ENCODE assay signal across 12 mouse cellular contexts in the genomic region with DNA sequence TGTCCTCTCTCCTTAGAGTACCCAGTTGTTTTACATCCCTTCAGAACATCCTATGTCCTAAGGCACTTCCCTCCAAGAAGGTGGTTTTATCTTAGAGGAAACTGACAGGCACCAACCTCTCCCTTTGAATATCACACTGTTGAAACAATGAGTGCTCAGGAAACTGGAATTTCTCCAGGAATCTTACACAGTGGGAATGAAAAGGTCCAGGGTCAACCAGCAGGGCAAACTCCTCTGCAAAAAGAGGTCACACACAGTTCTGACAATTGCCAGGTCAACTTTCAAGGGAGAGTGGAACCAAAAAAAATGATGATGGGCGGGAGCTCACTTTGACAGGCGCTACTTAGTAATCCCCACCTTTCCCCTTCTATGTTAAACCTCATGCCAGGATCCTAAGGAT.
"Had no signal": no experiment of that assay in that cellular context is flagged by ENCODE, and none has a peak within 500 bp of the region (broad histone marks: within the 10 kb centered on the region; RNA-seq: fewer than 3 reads in every experiment).

No protein-coding gene starts in this region.

- H3K4me1 ChIP-seq: limb, embryonic 15.5 days; midbrain, embryonic 13.5 days; neural tube, embryonic 15.5 days had no signal

- H3K27ac ChIP-seq: limb, embryonic 15.5 days; liver, embryonic 14.5 days; midbrain, embryonic 13.5 days; neural tube, embryonic 15.5 days had no signal

- H3K27me3 ChIP-seq: limb, embryonic 15.5 days; midbrain, embryonic 13.5 days; neural tube, embryonic 15.5 days had no signal

- H3K4me3 ChIP-seq: limb, embryonic 15.5 days; midbrain, embryonic 13.5 days; myocyte; neural tube, embryonic 15.5 days had no signal

- DNase-seq: layer of hippocampus, adult 9-11 months; layer of hippocampus, postnatal 36 days; lung, adult 18-20 months; right cerebral cortex, adult 18-20 months; right cerebral cortex, postnatal 25 days; thymus, postnatal 36 days had no signal

- H3K36me3 ChIP-seq: limb, embryonic 15.5 days; midbrain, embryonic 13.5 days; neural tube, embryonic 15.5 days had no signal

- H3K9ac ChIP-seq: limb, embryonic 15.5 days; liver, embryonic 14.5 days; midbrain, embryonic 13.5 days; neural tube, embryonic 15.5 days had no signal

- H3K9me3 ChIP-seq: limb, embryonic 15.5 days; midbrain, embryonic 13.5 days; neural tube, embryonic 15.5 days had no signal

- H3K4me2 ChIP-seq: limb, embryonic 15.5 days; midbrain, embryonic 13.5 days; neural tube, embryonic 15.5 days had no signal

- ATAC-seq: intestine, embryonic 16.5 days; midbrain, embryonic 13.5 days had no signal
